Mouse (Mus musculus): ENCODE measurements around the gene Shroom2. TPM values are rescaled to one million over a fixed set of nuclear protein-coding genes. Genes with fewer than 3 reads are reported as not detected.

The Shroom2 gene
- polyA plus RNA-seq, 1 experiment: 1.1 TPM

GRCm38 (mm10) chrX:152679190-152679814, 90.0 kb downstream of the Shroom2 start:
- Histone ChIP-seq H3K36me3 (ENCODE audit: control insufficient read depth, insufficient read depth) (no peaks in the 10 kb centered on the region), H3K4me2 (ENCODE audit: low read depth) (no peak overlapping the region)

DNA sequence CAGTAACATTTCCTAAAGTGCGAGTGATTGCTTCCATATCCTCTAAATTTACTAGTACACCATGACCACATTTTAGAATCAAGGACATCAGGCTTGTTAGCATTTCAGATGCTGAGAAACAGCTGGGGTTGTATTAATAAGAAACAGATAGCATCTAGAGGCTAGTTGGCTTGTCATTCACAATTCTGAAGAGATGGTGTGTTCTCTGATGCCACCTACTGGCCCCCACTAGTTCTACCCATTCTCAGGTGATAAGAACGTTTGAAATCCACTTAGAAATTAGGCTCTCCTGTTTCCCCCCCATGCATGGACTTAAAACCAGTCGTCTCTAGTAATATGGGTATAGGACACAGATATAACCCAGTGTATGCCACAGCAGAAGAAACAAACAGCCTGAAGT, 92.9 kb downstream of the Shroom2 start:
- Histone ChIP-seq H3K79me2 (ENCODE audit: control insufficient read depth, insufficient read depth) (no peaks in the 10 kb centered on the region), H3K36me3 (ENCODE audit: control insufficient read depth, insufficient read depth) (no peaks in the 10 kb centered on the region), H3K4me3 (no peak overlapping the region), H3ac (ENCODE audit: control insufficient read depth, insufficient read length) (no peak overlapping the region), H3K27me3 (ENCODE audit: control insufficient read depth, insufficient read depth, insufficient read length) (no peaks in the 10 kb centered on the region), H3K4me2 (ENCODE audit: low read depth) (no peak overlapping the region)
- TF ChIP-seq USF1 (IDR thresholded peaks at IDR 0.05; ENCODE audit: low read depth): no peak
- no peak for TF ChIP-seq MYOD1 (IDR thresholded peaks at IDR 0.05; ENCODE audit: control insufficient read depth in 1 of 3, insufficient read length in 2 of 3, low read depth in 2 of 3)
- TF ChIP-seq MYOG (IDR thresholded peaks at IDR 0.05; ENCODE audit: control insufficient read depth in 1 of 3, insufficient read depth in 1 of 3, insufficient read length in 2 of 3, low read depth in 2 of 3): no peak
- no peak for TF ChIP-seq POLR2A (IDR thresholded peaks at IDR 0.05; ENCODE audit: insufficient read length, low read depth)
- TF ChIP-seq POLR2AphosphoS2 (IDR thresholded peaks at IDR 0.05; ENCODE audit: insufficient read length, low read depth): no peak
- no peak for TF ChIP-seq SRF (IDR thresholded peaks at IDR 0.05; ENCODE audit: control insufficient read depth, insufficient read length, low read depth)
- TF ChIP-seq REST (IDR thresholded peaks at IDR 0.05; ENCODE audit: insufficient read depth, insufficient read length): no peak
- no peak for TF ChIP-seq TCF3 (IDR thresholded peaks at IDR 0.05; ENCODE audit: insufficient read length, low read depth)
- no peak for TF ChIP-seq TCF12 (IDR thresholded peaks at IDR 0.05; ENCODE audit: insufficient read depth, poor library complexity, severe bottlenecking)

More at GRCm38 (mm10) chrX:152679190-152679814, 90.0 kb downstream of the Shroom2 start:
- Histone ChIP-seq H3K79me2 (ENCODE audit: control insufficient read depth, insufficient read depth) (no peaks in the 10 kb centered on the region), H3ac (ENCODE audit: control insufficient read depth, insufficient read length) (no peak overlapping the region), H3K27me3 (ENCODE audit: control insufficient read depth, insufficient read depth, insufficient read length) (no peaks in the 10 kb centered on the region), H3K4me3 (no peak overlapping the region)
- TF ChIP-seq POLR2AphosphoS2 (IDR thresholded peaks at IDR 0.05; ENCODE audit: insufficient read length, low read depth) (no peak), MYOD1 (IDR thresholded peaks at IDR 0.05; ENCODE audit: control insufficient read depth in 1 of 3, insufficient read length in 2 of 3, low read depth in 2 of 3) (no peak), SRF (IDR thresholded peaks at IDR 0.05; ENCODE audit: control insufficient read depth, insufficient read length, low read depth) (no peak), POLR2A (IDR thresholded peaks at IDR 0.05; ENCODE audit: insufficient read length, low read depth) (no peak), TCF12 (IDR thresholded peaks at IDR 0.05; ENCODE audit: insufficient read depth, poor library complexity, severe bottlenecking) (no peak), CEBPB (IDR thresholded peaks at IDR 0.05; ENCODE audit: insufficient read depth, poor library complexity, severe bottlenecking) (no peak), MAX (IDR thresholded peaks at IDR 0.05; ENCODE audit: low read depth) (no peak), USF1 (IDR thresholded peaks at IDR 0.05; ENCODE audit: low read depth) (no peak), E2F4 (IDR thresholded peaks at IDR 0.05; ENCODE audit: insufficient read depth) (no peak), REST (IDR thresholded peaks at IDR 0.05; ENCODE audit: insufficient read depth, insufficient read length) (no peak), TCF3 (IDR thresholded peaks at IDR 0.05; ENCODE audit: insufficient read length, low read depth) (no peak), MYOG (IDR thresholded peaks at IDR 0.05; ENCODE audit: control insufficient read depth in 1 of 3, insufficient read depth in 1 of 3, insufficient read length in 2 of 3, low read depth in 2 of 3) (no peak)

- no peak for TF ChIP-seq E2F4 (IDR thresholded peaks at IDR 0.05; ENCODE audit: insufficient read depth)
- TF ChIP-seq USF1 (IDR thresholded peaks at IDR 0.05; ENCODE audit: low read depth): no peak
- no peak for TF ChIP-seq MAX (IDR thresholded peaks at IDR 0.05; ENCODE audit: low read depth)
- no peak for TF ChIP-seq TCF12 (IDR thresholded peaks at IDR 0.05; ENCODE audit: insufficient read depth, poor library complexity, severe bottlenecking)
- TF ChIP-seq MYOG (IDR thresholded peaks at IDR 0.05; ENCODE audit: control insufficient read depth in 1 of 3, insufficient read depth in 1 of 3, insufficient read length in 2 of 3, low read depth in 2 of 3): no peak
- no peak for TF ChIP-seq SRF (IDR thresholded peaks at IDR 0.05; ENCODE audit: control insufficient read depth, insufficient read length, low read depth)
- no peak for TF ChIP-seq POLR2AphosphoS2 (IDR thresholded peaks at IDR 0.05; ENCODE audit: insufficient read length, low read depth)
- no peak for TF ChIP-seq POLR2A (IDR thresholded peaks at IDR 0.05; ENCODE audit: insufficient read length, low read depth)
- TF ChIP-seq REST (IDR thresholded peaks at IDR 0.05; ENCODE audit: insufficient read depth, insufficient read length): no peak
- no peak overlapping the region for H3K4me3 ChIP-seq
Observed at GRCm38 (mm10) chrX:152673431-152673830, 95.8 kb downstream of the Shroom2 start.

GRCm38 (mm10) chrX:152657363-152658036, 111.8 kb downstream of the Shroom2 start:
- Histone ChIP-seq H3K27me3 (ENCODE audit: control insufficient read depth, insufficient read depth, insufficient read length) (no peaks in the 10 kb centered on the region), H3K4me3 (no peak overlapping the region), H3K79me2 (ENCODE audit: control insufficient read depth, insufficient read depth) (no peaks in the 10 kb centered on the region), H3K36me3 (ENCODE audit: control insufficient read depth, insufficient read depth) (no peaks in the 10 kb centered on the region), H3K4me2 (ENCODE audit: low read depth) (no peak overlapping the region), H3ac (ENCODE audit: control insufficient read depth, insufficient read length) (no peak overlapping the region)
- TF ChIP-seq MAX (IDR thresholded peaks at IDR 0.05; ENCODE audit: low read depth) (no peak), MYOD1 (IDR thresholded peaks at IDR 0.05; ENCODE audit: control insufficient read depth in 1 of 3, insufficient read length in 2 of 3, low read depth in 2 of 3) (no peak)

More at GRCm38 (mm10) chrX:152673431-152673830, 95.8 kb downstream of the Shroom2 start:
- H3K36me3 ChIP-seq (ENCODE audit: control insufficient read depth, insufficient read depth): no peaks in the 10 kb centered on the region
- H3ac ChIP-seq (ENCODE audit: control insufficient read depth, insufficient read length): no peak overlapping the region
- H3K4me2 ChIP-seq (ENCODE audit: low read depth): no peak overlapping the region
- no peaks in the 10 kb centered on the region for H3K79me2 ChIP-seq (ENCODE audit: control insufficient read depth, insufficient read depth)
- H3K27me3 ChIP-seq (ENCODE audit: control insufficient read depth, insufficient read depth, insufficient read length): no peaks in the 10 kb centered on the region

DNA sequence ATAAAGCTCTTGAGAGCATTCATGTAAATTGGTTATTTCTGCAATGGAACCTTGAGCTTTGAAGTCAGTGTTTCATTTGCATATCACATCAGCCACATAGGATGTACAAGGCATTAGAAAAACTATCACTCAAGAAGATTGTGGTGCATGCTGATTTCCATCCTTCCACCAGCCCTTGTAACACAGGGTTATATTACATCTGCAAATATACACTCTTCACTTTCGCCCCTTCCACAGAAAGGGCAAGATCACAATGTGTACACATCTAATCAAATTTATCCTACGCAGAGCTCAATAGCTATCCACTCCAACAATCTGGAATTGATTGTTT, 112.7 kb downstream of the Shroom2 start:
- Histone ChIP-seq H3K36me3 (ENCODE audit: control insufficient read depth, insufficient read depth) (no peaks in the 10 kb centered on the region), H3K4me3 (no peak overlapping the region), H3K4me2 (ENCODE audit: low read depth) (peak overlapping the region; percentile 1), H3K27me3 (ENCODE audit: control insufficient read depth, insufficient read depth, insufficient read length) (no peaks in the 10 kb centered on the region), H3K79me2 (ENCODE audit: control insufficient read depth, insufficient read depth) (no peaks in the 10 kb centered on the region), H3ac (ENCODE audit: control insufficient read depth, insufficient read length) (no peak overlapping the region)
- TF ChIP-seq POLR2AphosphoS2 (IDR thresholded peaks at IDR 0.05; ENCODE audit: insufficient read length, low read depth): no peak
- no peak for TF ChIP-seq SRF (IDR thresholded peaks at IDR 0.05; ENCODE audit: control insufficient read depth, insufficient read length, low read depth)
- no peak for TF ChIP-seq MYOD1 (IDR thresholded peaks at IDR 0.05; ENCODE audit: control insufficient read depth in 1 of 3, insufficient read length in 2 of 3, low read depth in 2 of 3)
- TF ChIP-seq TCF12 (IDR thresholded peaks at IDR 0.05; ENCODE audit: insufficient read depth, poor library complexity, severe bottlenecking): no peak
- no peak for TF ChIP-seq REST (IDR thresholded peaks at IDR 0.05; ENCODE audit: insufficient read depth, insufficient read length)
- no peak for TF ChIP-seq E2F4 (IDR thresholded peaks at IDR 0.05; ENCODE audit: insufficient read depth)
- TF ChIP-seq TCF3 (IDR thresholded peaks at IDR 0.05; ENCODE audit: insufficient read length, low read depth): no peak
- TF ChIP-seq USF1 (IDR thresholded peaks at IDR 0.05; ENCODE audit: low read depth): no peak
- TF ChIP-seq MYOG (IDR thresholded peaks at IDR 0.05; ENCODE audit: control insufficient read depth in 1 of 3, insufficient read depth in 1 of 3, insufficient read length in 2 of 3, low read depth in 2 of 3): no peak
- TF ChIP-seq POLR2A (IDR thresholded peaks at IDR 0.05; ENCODE audit: insufficient read length, low read depth): no peak
- no peak for TF ChIP-seq MAX (IDR thresholded peaks at IDR 0.05; ENCODE audit: low read depth)

Measured in myocyte (in vitro differentiated cells).